Mouse (Mus musculus) hindlimb bud, embryonic 11.5 days (tissue): ENCODE results near the gene Gm7145.
"Not testable (repeated sequence)": the region's sequence is repeated elsewhere in the genome, so short reads cannot be mapped to it uniquely, and the experiment has no call there.

Experiments
- DNase-seq: peaks from one replicate; pipeline ENCODE4 v3.0.0-alpha.2; 2012; ENCODE audit warnings: low read depth, low spot score; ENCODE audit errors: extremely low spot score

Gene Gm7145

GRCm38 (mm10) chr1:117965639-117966038 is at the start of gene Gm7145:
TSS of gene Gm7145 (plus strand) at chr1:117965939.
- DNase-seq, result no peak

- DNase-seq, result not testable (repeated sequence)
Measured at GRCm38 (mm10) chr1:117927715-117928114, 38.0 kb upstream of the Gm7145 start, which contains the start of gene Gm28168. TSS of gene Gm28168 (plus strand) at chr1:117928015.

DNA sequence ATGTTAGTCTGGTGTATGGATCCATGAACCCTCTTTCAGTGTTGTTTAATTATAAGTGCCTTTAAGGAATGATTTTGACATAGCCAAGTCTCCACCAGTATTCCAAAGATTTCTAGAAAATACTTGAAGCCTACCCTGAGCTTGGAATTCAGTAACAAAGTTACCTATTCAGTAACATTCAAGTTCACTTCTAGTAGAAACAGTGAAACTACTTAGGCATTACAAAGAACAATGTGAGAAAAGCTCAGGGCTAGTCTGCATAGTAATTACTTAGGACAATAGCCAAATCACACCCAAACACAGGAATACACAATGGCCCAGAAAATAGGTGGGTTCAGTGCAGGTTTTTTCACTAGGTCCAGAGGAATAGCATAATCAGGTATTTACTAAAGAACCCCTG is 38.1 kb downstream of the Gm7145 start:
- not testable (repeated sequence) for DNase-seq

GRCm38 (mm10) chr1:118012736-118013135 is 47.0 kb downstream of the Gm7145 start:
- DNase-seq, result not testable (repeated sequence)
